Mouse (Mus musculus): ENCODE results near the gene Cdh13. TPM values are rescaled to one million over a fixed set of nuclear protein-coding genes. Genes with fewer than 3 reads are reported as not detected.

Gene Cdh13
- polyA plus RNA-seq, 1 experiment from 2014 or later: 2.4 TPM

- Histone ChIP-seq H3K4me1 (no peaks in the 10 kb centered on the region), H3K27ac (replicated peaks) (no peak overlapping the region), H3K27me3 (replicated peaks; ENCODE audit: low read depth, poor library complexity, severe bottlenecking) (no peaks in the 10 kb centered on the region), H3K36me3 (replicated peaks) (no peaks in the 10 kb centered on the region), H3K4me3 (no peak overlapping the region), H3K9me3 (no peaks in the 10 kb centered on the region; the same call in 1 of the 2 replicates)
- 84% methylated on average over 6 of the region's 6 CpGs for WGBS
- DNase-seq (ENCODE audit: low spot score): no peak
Measured at GRCm38 (mm10) chr8:118513259-118513658, 229.7 kb downstream of the Cdh13 start.

- Histone ChIP-seq H3K9me3 (no peaks in the 10 kb centered on the region; the same call in 1 of the 2 replicates), H3K36me3 (replicated peaks) (no peaks in the 10 kb centered on the region), H3K4me3 (no peak overlapping the region), H3K27me3 (replicated peaks; ENCODE audit: low read depth, poor library complexity, severe bottlenecking) (no peaks in the 10 kb centered on the region), H3K4me1 (no peaks in the 10 kb centered on the region), H3K27ac (replicated peaks) (no peak overlapping the region)
- WGBS: 92% methylated on average over 5 of the region's 6 CpGs
- no peak for DNase-seq (ENCODE audit: low spot score)
Measured at GRCm38 (mm10) chr8:118515616-118516015, 232.1 kb downstream of the Cdh13 start.

GRCm38 (mm10) chr8:118517071-118517470 lies 233.5 kb downstream of the Cdh13 start:
- Histone ChIP-seq H3K27ac (replicated peaks) (no peak overlapping the region), H3K4me1 (no peaks in the 10 kb centered on the region), H3K9me3 (no peaks in the 10 kb centered on the region), H3K36me3 (replicated peaks) (no peaks in the 10 kb centered on the region), H3K4me3 (no peak overlapping the region), H3K27me3 (replicated peaks; ENCODE audit: low read depth, poor library complexity, severe bottlenecking) (no peaks in the 10 kb centered on the region)
- 62% methylated on average over 4 of the region's 4 CpGs for WGBS
- no peak for DNase-seq (ENCODE audit: low spot score)

DNA sequence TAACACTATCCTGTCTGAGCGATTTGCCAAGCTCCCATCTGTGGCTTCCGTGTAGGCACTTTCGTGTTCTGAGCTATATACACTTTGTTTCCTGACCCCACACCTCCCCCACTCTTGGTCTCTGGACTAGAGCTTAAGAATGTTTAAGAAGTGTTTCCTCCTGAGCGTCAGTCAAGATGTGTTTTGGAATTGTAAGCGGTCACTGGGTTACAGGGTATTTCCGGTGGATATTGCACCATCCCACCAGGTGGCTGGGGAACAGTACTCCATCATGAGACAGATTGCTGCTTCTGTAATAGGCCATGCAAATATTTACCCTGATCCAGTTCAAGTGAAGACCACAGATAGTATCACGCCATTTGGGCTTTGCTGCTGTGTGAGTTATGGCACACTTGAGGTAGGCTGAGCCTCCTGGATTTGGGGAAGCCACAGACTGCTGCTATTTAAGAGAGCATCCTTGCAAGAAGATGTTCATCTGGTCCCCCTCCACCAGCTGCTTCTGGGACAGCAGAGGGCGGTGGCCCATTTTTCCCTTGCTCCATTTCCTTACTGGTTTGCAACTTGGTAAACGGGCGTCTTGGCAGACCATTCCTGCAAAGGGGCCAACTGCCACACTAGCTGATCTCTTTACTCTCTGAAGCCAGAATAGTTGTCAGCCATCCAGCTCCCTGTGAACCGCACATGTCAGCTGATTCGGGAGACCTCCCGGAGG lies 234.7 kb downstream of the Cdh13 start:
- no peaks in the 10 kb centered on the region for H3K27me3 ChIP-seq (replicated peaks; ENCODE audit: low read depth, poor library complexity, severe bottlenecking)
- H3K4me3 ChIP-seq: no peak overlapping the region
- no peaks in the 10 kb centered on the region for H3K36me3 ChIP-seq (replicated peaks)
- DNase-seq (ENCODE audit: low spot score): no peak
- 74% methylated on average over 13 of the region's 13 CpGs for WGBS
- no peaks in the 10 kb centered on the region for H3K9me3 ChIP-seq
- no peaks in the 10 kb centered on the region for H3K4me1 ChIP-seq
- H3K27ac ChIP-seq (replicated peaks): no peak overlapping the region

- Histone ChIP-seq H3K4me1 (no peaks in the 10 kb centered on the region), H3K27me3 (replicated peaks; ENCODE audit: low read depth, poor library complexity, severe bottlenecking) (no peaks in the 10 kb centered on the region), H3K4me3 (no peak overlapping the region), H3K36me3 (replicated peaks) (no peaks in the 10 kb centered on the region), H3K27ac (replicated peaks) (no peak overlapping the region), H3K9me3 (no peaks in the 10 kb centered on the region)
- 51% methylated on average over 3 of the region's 3 CpGs for WGBS
- no peak for DNase-seq (ENCODE audit: low spot score)
Measured at GRCm38 (mm10) chr8:118518742-118519102, 235.2 kb downstream of the Cdh13 start.

DNA sequence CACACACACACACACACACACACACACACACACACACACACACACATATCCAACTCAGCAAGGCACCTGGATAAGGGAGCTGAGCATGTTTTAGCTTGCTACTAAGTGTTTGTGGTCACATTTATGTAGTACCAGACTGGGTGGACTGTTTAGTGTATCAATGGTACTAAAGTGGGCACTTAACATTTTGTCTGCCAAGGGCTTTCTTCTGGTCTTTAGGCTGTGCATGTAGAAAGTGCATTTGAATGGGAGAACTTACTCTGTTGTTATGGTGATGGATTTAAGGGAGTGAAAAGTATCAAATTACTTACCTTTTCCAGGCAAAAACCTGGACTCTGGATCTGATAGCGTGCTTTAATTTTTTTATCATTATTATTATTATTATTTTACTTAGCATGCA lies 240.4 kb downstream of the Cdh13 start:
- H3K36me3 ChIP-seq (replicated peaks): no peaks in the 10 kb centered on the region
- 82% methylated on average over 1 of the region's 1 CpGs for WGBS
- H3K27me3 ChIP-seq (replicated peaks; ENCODE audit: low read depth, poor library complexity, severe bottlenecking): no peaks in the 10 kb centered on the region
- no peaks in the 10 kb centered on the region for H3K4me1 ChIP-seq
- H3K4me3 ChIP-seq: no peak overlapping the region
- no peak for DNase-seq (ENCODE audit: low spot score)
- H3K27ac ChIP-seq (replicated peaks): no peak overlapping the region
- no peaks in the 10 kb centered on the region for H3K9me3 ChIP-seq

GRCm38 (mm10) chr8:118538816-118539558 lies 255.5 kb downstream of the Cdh13 start:
- Histone ChIP-seq H3K36me3 (replicated peaks) (no peaks in the 10 kb centered on the region), H3K27me3 (replicated peaks; ENCODE audit: low read depth, poor library complexity, severe bottlenecking) (peaks cover 11% of the 10 kb centered on the region; the same call in 1 of the 2 replicates), H3K27ac (replicated peaks) (no peak overlapping the region), H3K4me3 (no peak overlapping the region), H3K4me1 (0 out of 2 replicates have a peak, but pooled peaks cover 5% of the 10 kb centered on the region), H3K9me3 (no peaks in the 10 kb centered on the region)
- 65% methylated on average over 8 of the region's 8 CpGs for WGBS
- DNase-seq (ENCODE audit: low spot score): no peak

- no peaks in the 10 kb centered on the region for H3K9me3 ChIP-seq
- H3K36me3 ChIP-seq (replicated peaks): no peaks in the 10 kb centered on the region
- H3K27me3 ChIP-seq (replicated peaks; ENCODE audit: low read depth, poor library complexity, severe bottlenecking): peaks cover 11% of the 10 kb centered on the region; the same call in 1 of the 2 replicates
- H3K27ac ChIP-seq (replicated peaks): no peak overlapping the region
- 0 out of 2 replicates have a peak, but pooled peaks cover 5% of the 10 kb centered on the region for H3K4me1 ChIP-seq
- H3K4me3 ChIP-seq: no peak overlapping the region
- WGBS: 27% methylated on average over 5 of the region's 5 CpGs
- no peak for DNase-seq (ENCODE audit: low spot score)
Measured at GRCm38 (mm10) chr8:118539559-118539819, 256.0 kb downstream of the Cdh13 start.

DNA sequence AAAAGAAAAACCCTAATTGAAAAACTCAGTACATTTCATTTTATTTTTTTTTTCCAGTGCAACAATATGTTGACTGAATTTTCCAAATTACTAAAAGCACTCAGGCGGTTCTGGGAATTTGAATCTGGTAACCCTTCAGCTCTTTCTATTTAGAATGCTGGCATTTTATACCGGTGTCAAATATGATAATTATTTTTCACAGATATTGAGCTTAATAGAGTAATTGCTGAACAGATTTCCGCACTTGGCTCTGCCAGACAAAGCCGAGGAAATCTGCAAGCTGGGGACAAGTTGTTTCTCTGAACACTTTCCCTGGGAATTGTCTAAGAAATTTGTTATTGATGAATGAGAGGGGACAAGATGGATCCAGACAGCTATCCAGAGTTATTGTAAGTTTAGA lies 256.4 kb downstream of the Cdh13 start:
- Histone ChIP-seq H3K27me3 (replicated peaks; ENCODE audit: low read depth, poor library complexity, severe bottlenecking) (peaks cover 11% of the 10 kb centered on the region; the same call in 1 of the 2 replicates), H3K27ac (replicated peaks) (no peak overlapping the region), H3K4me3 (no peak overlapping the region), H3K36me3 (replicated peaks) (no peaks in the 10 kb centered on the region), H3K9me3 (no peaks in the 10 kb centered on the region), H3K4me1 (0 out of 2 replicates have a peak, but pooled peaks cover 5% of the 10 kb centered on the region)
- DNase-seq (ENCODE audit: low spot score): no peak
- 80% methylated on average over 4 of the region's 4 CpGs for WGBS

DNA sequence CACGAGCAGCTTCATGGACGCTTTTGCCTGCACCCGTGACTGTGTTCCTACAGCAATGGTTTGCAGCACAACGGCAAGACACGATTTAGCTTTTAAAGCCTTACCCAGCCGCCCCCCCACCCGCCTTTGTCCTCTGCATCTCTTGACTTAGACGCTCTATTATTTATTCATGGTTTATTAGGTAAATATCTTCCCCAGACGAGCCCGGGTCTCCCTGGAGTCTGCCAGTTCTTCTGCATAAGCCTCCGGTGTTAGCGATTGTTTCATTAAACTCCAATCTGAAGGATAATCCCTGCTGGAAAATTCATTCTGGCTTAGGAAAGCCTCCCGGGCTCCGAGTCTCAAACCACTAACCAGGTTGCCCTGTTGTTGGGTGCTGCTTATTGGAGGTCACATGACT lies 268.9 kb downstream of the Cdh13 start:
- Histone ChIP-seq H3K4me3 (no peak overlapping the region), H3K27me3 (replicated peaks; ENCODE audit: low read depth, poor library complexity, severe bottlenecking) (no peaks in the 10 kb centered on the region), H3K36me3 (replicated peaks) (no peaks in the 10 kb centered on the region), H3K4me1 (no peaks in the 10 kb centered on the region), H3K9me3 (no peaks in the 10 kb centered on the region), H3K27ac (replicated peaks) (no peak overlapping the region)
- WGBS: 88% methylated on average over 14 of the region's 14 CpGs
- DNase-seq (ENCODE audit: low spot score): no peak

GRCm38 (mm10) chr8:118552842-118553241 lies 269.3 kb downstream of the Cdh13 start:
- Histone ChIP-seq H3K4me1 (no peaks in the 10 kb centered on the region), H3K9me3 (no peaks in the 10 kb centered on the region), H3K4me3 (no peak overlapping the region), H3K27me3 (replicated peaks; ENCODE audit: low read depth, poor library complexity, severe bottlenecking) (no peaks in the 10 kb centered on the region), H3K27ac (replicated peaks) (no peak overlapping the region), H3K36me3 (replicated peaks) (no peaks in the 10 kb centered on the region)
- WGBS: 86% methylated on average over 4 of the region's 4 CpGs
- no peak for DNase-seq (ENCODE audit: low spot score)

GRCm38 (mm10) chr8:118564024-118564423 lies 280.5 kb downstream of the Cdh13 start:
- Histone ChIP-seq H3K27ac (replicated peaks) (no peak overlapping the region), H3K4me1 (peaks cover 4% of the 10 kb centered on the region; the same call in 1 of the 2 replicates), H3K4me3 (no peak overlapping the region), H3K36me3 (replicated peaks) (no peaks in the 10 kb centered on the region), H3K27me3 (replicated peaks; ENCODE audit: low read depth, poor library complexity, severe bottlenecking) (no peaks in the 10 kb centered on the region), H3K9me3 (no peaks in the 10 kb centered on the region)
- DNase-seq (ENCODE audit: low spot score): peak; percentile 16
- 75% methylated on average over 6 of the region's 6 CpGs for WGBS

DNA sequence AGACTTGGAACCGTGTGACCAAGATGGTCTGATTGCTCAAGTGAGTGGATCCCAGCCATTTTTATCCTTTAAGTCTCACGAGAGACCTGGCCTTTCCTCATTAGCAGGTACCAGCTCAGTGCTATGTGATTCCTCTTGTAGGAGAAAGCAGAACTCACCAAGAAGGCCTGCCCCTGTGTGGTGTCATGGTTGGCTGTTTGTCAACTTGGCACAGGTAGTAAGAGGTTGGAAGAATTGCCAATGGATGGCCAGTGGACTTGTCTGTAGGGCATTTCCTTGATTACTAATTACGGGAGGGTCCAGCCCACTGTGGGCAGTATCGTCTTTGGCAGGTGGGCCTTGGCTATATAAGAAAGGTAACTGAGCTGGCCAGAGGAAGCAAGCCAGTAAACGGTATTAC lies 281.7 kb downstream of the Cdh13 start:
- Histone ChIP-seq H3K9me3 (no peaks in the 10 kb centered on the region), H3K27me3 (replicated peaks; ENCODE audit: low read depth, poor library complexity, severe bottlenecking) (no peaks in the 10 kb centered on the region), H3K4me3 (no peak overlapping the region), H3K4me1 (peaks cover 4% of the 10 kb centered on the region; the same call in 1 of the 2 replicates), H3K27ac (replicated peaks) (no peak overlapping the region), H3K36me3 (replicated peaks) (no peaks in the 10 kb centered on the region)
- 90% methylated on average over 5 of the region's 5 CpGs for WGBS
- no peak for DNase-seq (ENCODE audit: low spot score)
